Mouse (Mus musculus) gastrocnemius, postnatal 10 days (tissue): ENCODE measurements around the gene Cdk18. TPM values are rescaled to one million over a fixed set of nuclear protein-coding genes. Genes with fewer than 3 reads are reported as not detected.

Experiments used
- DNase-seq: peaks from one replicate; pipeline ENCODE4 v3.0.0; 2021; ENCODE audit warnings: mixed read lengths
- total RNA-seq, 2 experiments: library from RNA; stranded (reverse); gene quantifications; 2 replicates each; pipeline ENCODE4 v1.2.3; 2021

The Cdk18 gene
- total RNA-seq, 2 experiments from 2014 or later, result 1.2 to 2.3 TPM

GRCm38 (mm10) chr1:132112426-132112825, 27.1 kb downstream of the Cdk18 start:
- DNase-seq, result no peak

GRCm38 (mm10) chr1:132111411-132111810, 28.1 kb downstream of the Cdk18 start:
- no peak for DNase-seq

GRCm38 (mm10) chr1:132109368-132109767, 30.1 kb downstream of the Cdk18 start:
- DNase-seq, result no peak

GRCm38 (mm10) chr1:132104353-132104752, 35.1 kb downstream of the Cdk18 start:
- DNase-seq, result no peak

- DNase-seq, result no peak
Observed at GRCm38 (mm10) chr1:132101953-132102697, 37.4 kb downstream of the Cdk18 start.

GRCm38 (mm10) chr1:132099775-132100174, 39.7 kb downstream of the Cdk18 start:
- DNase-seq, result no peak

- DNase-seq, result no peak
Observed at GRCm38 (mm10) chr1:132099016-132099415, 40.5 kb downstream of the Cdk18 start.

GRCm38 (mm10) chr1:132098076-132098475, 41.4 kb downstream of the Cdk18 start:
- no peak for DNase-seq

GRCm38 (mm10) chr1:132095356-132096004, 44.0 kb downstream of the Cdk18 start:
- DNase-seq, result peak; percentile 36

GRCm38 (mm10) chr1:132093269-132093668, 46.2 kb downstream of the Cdk18 start:
- DNase-seq, result no peak

- no peak for DNase-seq
Observed at GRCm38 (mm10) chr1:132090266-132090665, 49.2 kb downstream of the Cdk18 start.

GRCm38 (mm10) chr1:132089767-132090166, 49.7 kb downstream of the Cdk18 start:
- DNase-seq, result no peak

GRCm38 (mm10) chr1:132088181-132088671, 51.3 kb downstream of the Cdk18 start:
- DNase-seq, result no peak

- DNase-seq, result no peak
Observed at GRCm38 (mm10) chr1:132085181-132086049, 54.1 kb downstream of the Cdk18 start.

GRCm38 (mm10) chr1:132078413-132078812, 61.1 kb downstream of the Cdk18 start:
- DNase-seq, result no peak

- no peak for DNase-seq
Observed at GRCm38 (mm10) chr1:132075576-132075975, 63.9 kb downstream of the Cdk18 start.

- DNase-seq, result no peak
Observed at GRCm38 (mm10) chr1:132070659-132071058, 68.8 kb downstream of the Cdk18 start.

- DNase-seq, result no peak
Observed at GRCm38 (mm10) chr1:132069436-132069835, 70.0 kb downstream of the Cdk18 start.

GRCm38 (mm10) chr1:132067261-132068255, 71.9 kb downstream of the Cdk18 start, which contains the start of gene Mfsd4a:
Gene Mfsd4a, minus strand, starts transcription at chr1:132068062.
- peak; percentile 64 for DNase-seq

- no peak for DNase-seq
Observed at GRCm38 (mm10) chr1:132065475-132066172, 73.9 kb downstream of the Cdk18 start.

- DNase-seq, result no peak
Observed at GRCm38 (mm10) chr1:132065001-132065400, 74.5 kb downstream of the Cdk18 start.
